Mouse (Mus musculus) cerebellum, adult 2 months (tissue): ENCODE results near the gene Dolpp1. TPM values are rescaled to one million over a fixed set of nuclear protein-coding genes. Genes with fewer than 3 reads are reported as not detected.

Source experiments
- DNase-seq, 2 experiments: peaks; one replicate each; pipeline ENCODE4 v3.0.0; 2021
- H3K27ac ChIP-seq: fragments of 200-500 bp; 2 replicates; pipeline ENCODE4 v1.5.1; 2012; ENCODE audit warnings: low read length, control low read depth, inconsistent platforms; ENCODE audit not compliant: insufficient read depth
- H3K27me3 ChIP-seq: fragments of 200-500 bp; 2 replicates; pipeline ENCODE4 v1.6.1; 2012; ENCODE audit warnings: inconsistent platforms, mild to moderate bottlenecking, low read length, moderate library complexity; ENCODE audit not compliant: control insufficient read depth, insufficient read depth
- H3K4me1 ChIP-seq: fragments of 200-500 bp; 2 replicates; pipeline ENCODE4 v1.6.1; 2011; ENCODE audit warnings: low read length; ENCODE audit not compliant: control insufficient read depth, insufficient read depth
- H3K4me3 ChIP-seq: fragments of 200-500 bp; replicated peaks from 2 replicates; pipeline ENCODE3; 2011; ENCODE audit warnings: mild to moderate bottlenecking, low read depth, low read length, control low read depth; ENCODE audit not compliant: insufficient read depth
- CTCF ChIP-seq: fragments of 200-500 bp; IDR thresholded peaks from 2 replicates; pipeline ENCODE4 v1.5.1; 2011; ENCODE audit warnings: low read depth, mild to moderate bottlenecking, control low read depth, low read length, moderate library complexity, borderline replicate concordance; ENCODE audit not compliant: insufficient read depth
- POLR2A ChIP-seq: fragments of 200-500 bp; IDR thresholded peaks from 2 replicates; pipeline ENCODE4 v1.6.1; 2011; ENCODE audit warnings: low read length, control low read depth, borderline replicate concordance; ENCODE audit not compliant: insufficient read depth
- WGBS: fragments of 180-500 bp; shearing (Covaris S2); methylation state at CpG from one replicate; pipeline ENCODE4 v1.1.7; 2018; 5-methylcytosine and 5-hydroxymethylcytosine counted together
- polyA plus RNA-seq: library from polyadenylated mRNA; depleted of rRNA; stranded (reverse); fragments of >200 nt; gene quantifications from 2 replicates; pipeline ENCODE4 v1.2.3, GENCODE M21; 2012

The Dolpp1 gene
- polyA plus RNA-seq, 1 experiment, result 55.9 TPM

DNA sequence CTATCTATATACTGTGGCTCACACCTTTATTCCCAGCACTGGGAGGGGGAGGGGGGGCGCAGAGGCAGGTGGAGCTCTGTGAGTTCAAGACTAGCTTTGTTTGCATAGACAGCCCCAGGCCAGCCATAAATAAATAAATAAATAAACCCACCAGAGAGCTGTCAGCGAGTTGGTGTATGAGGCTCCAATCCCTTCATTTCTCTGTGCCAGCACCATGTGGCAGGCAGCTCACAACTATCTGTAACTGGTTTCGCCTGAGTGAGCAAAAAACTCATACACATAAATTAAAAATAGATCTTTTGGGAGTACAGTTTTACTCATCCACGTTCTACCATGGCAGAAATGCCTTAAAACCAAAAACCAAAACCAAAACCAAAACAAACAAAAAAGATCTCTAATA, 29.4 kb downstream of the Dolpp1 start:
- WGBS, result 46% methylated on average over 4 of the region's 4 CpGs
- no peak for DNase-seq
- no peak for TF ChIP-seq POLR2A
- no peak for TF ChIP-seq CTCF

DNA sequence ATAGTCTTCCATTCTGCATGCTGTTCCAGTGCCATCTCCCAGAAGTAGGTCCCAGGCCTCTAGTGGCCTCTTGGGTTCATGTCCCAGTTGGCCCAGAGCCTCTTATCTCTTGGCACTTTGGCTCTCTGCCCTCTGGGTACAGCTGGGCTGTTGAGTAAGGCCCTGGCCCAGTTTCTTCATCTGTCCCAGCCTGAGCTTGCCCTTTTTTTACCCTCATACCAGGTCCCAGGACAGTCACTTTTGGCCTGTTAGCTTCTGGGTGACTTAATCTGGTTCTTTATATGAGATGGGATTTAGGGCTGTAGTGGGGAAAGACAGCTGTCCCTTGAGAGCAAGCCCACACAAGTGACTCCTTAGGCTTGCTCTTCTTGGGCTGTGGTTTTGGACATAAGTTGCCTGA, 37.1 kb downstream of the Dolpp1 start:
- H3K4me1 ChIP-seq, result 0 out of 2 replicates have a peak, but pooled peaks cover 3% of the 10 kb centered on the region
- peak in 1 of 2 experiments; percentile 68 for DNase-seq
- no peaks in the 10 kb centered on the region for H3K27me3 ChIP-seq
- TF ChIP-seq POLR2A (no peak), CTCF (no peak)
- no peak overlapping the region for H3K27ac ChIP-seq
- no peak overlapping the region for H3K4me3 ChIP-seq

More for the DNA sequence above, 29.4 kb downstream of the Dolpp1 start:
- no peaks in the 10 kb centered on the region for H3K27me3 ChIP-seq
- H3K4me3 ChIP-seq, result no peak overlapping the region
- H3K27ac ChIP-seq, result no peak overlapping the region
- peaks cover 10% of the 10 kb centered on the region for H3K4me1 ChIP-seq

DNA sequence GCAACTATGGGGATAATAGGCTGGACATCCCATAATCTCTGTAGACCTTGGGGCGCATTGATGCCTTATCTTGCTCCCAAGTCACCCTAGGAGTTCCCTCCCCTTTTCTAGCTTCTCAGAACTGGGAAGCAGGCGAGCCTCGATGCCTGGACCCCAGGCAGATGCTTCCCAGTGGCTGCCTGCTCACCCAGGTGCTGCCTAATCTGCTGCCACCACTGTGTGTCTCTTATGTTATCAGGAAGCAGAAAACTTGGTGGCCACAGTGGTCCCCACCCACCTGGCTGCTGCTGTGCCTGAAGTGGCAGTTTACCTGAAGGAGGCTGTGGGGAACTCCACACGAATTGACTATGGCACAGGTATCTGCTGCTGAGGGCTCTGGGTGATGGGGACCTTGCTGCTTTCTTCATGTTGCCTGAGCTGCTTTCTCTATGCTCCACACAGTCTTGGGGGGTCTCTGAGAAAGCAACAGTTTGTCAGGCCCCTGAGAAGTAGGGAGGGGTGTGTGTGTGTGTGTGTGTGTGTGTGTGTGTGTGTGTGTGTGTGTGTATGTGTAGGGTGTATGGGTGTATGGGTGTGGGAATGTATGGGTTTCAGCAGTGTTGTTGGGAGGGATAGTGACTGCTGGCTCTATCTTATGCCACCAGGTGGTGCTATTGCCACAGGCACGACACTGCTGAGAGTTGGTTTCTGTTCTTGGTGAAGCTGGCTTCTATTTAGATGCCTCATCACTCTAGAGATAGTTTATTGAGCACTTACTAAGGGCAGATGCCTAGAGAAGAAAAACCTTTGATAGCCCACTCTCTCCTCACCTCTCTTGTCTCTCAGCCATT, 43.5 kb downstream of the Dolpp1 start:
- WGBS, result 48% methylated on average over 5 of the region's 5 CpGs
- Histone ChIP-seq H3K4me3 (no peak overlapping the region), H3K27me3 (no peaks in the 10 kb centered on the region), H3K4me1 (peaks cover 6% of the 10 kb centered on the region), H3K27ac (no peak overlapping the region)
- peak; percentile 73 to 77 for DNase-seq
- peak; percentile 99 for TF ChIP-seq CTCF
- TF ChIP-seq POLR2A, result no peak

DNA sequence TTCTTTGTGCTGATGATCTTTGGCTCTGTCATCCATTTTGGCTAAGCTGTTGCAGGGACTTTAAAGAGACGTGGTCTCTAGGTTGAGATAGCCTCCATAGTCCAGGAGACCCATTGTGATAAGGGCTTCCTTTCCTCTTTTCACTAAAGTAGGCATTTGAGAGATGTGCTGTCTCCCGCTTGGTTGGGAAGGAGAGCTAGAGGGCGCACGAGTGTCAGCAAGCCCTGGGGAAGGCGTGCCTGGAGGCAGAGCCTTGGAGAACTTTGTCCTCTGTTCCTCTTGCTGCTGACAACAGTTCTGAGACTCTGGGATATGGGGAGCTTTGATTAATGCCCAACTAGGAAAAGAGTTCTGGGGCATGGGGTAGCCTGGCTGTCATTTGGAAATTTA, 44.1 kb downstream of the Dolpp1 start:
- Histone ChIP-seq H3K27me3 (no peaks in the 10 kb centered on the region), H3K4me3 (no peak overlapping the region), H3K27ac (no peak overlapping the region), H3K4me1 (peaks cover 11% of the 10 kb centered on the region)
- no peak for DNase-seq
- 83% methylated on average over 5 of the region's 5 CpGs for WGBS
- TF ChIP-seq POLR2A (no peak), CTCF (no peak)

- Histone ChIP-seq H3K4me3 (no peak overlapping the region), H3K27ac (no peak overlapping the region), H3K27me3 (no peaks in the 10 kb centered on the region), H3K4me1 (peaks cover 15% of the 10 kb centered on the region)
- DNase-seq, result no peak
- 65% methylated on average over 4 of the region's 4 CpGs for WGBS
- TF ChIP-seq POLR2A, result no peak
- no peak for TF ChIP-seq CTCF
Measured at GRCm38 (mm10) chr2:30436809-30437208, 44.8 kb downstream of the Dolpp1 start.

DNA sequence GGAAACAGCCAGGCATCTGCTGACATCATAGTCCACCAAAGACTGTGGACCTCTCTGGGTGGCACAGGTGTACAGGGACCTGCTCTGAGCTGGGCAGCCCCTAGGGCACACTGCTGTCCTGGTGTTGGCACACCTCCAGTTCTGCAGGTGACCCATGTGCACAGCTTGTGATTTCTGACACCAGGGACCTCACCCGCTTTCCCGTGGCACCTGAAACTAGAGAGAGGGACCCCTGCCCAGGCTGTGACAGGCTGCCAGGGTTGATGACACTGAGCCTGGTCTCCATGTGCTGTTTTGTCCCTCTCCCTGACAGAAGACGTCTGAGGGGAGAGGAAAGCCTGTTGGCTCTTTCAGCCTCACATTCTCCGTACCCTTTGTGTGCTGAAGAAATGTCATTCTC, 45.7 kb downstream of the Dolpp1 start:
- Histone ChIP-seq H3K27ac (no peak overlapping the region), H3K4me3 (no peak overlapping the region), H3K4me1 (peaks cover 24% of the 10 kb centered on the region), H3K27me3 (no peaks in the 10 kb centered on the region)
- WGBS, result 80% methylated on average over 4 of the region's 4 CpGs
- no peak for TF ChIP-seq CTCF
- no peak for TF ChIP-seq POLR2A
- no peak for DNase-seq

GRCm38 (mm10) chr2:30439631-30440030, 47.6 kb downstream of the Dolpp1 start:
- TF ChIP-seq POLR2A (no peak), CTCF (no peak)
- no peaks in the 10 kb centered on the region for H3K27me3 ChIP-seq
- no peak for DNase-seq
- H3K4me1 ChIP-seq, result peaks cover 29% of the 10 kb centered on the region
- no peak overlapping the region for H3K27ac ChIP-seq
- 75% methylated on average over 6 of the region's 6 CpGs for WGBS
- H3K4me3 ChIP-seq, result no peak overlapping the region

- H3K27me3 ChIP-seq, result no peaks in the 10 kb centered on the region
- H3K4me3 ChIP-seq, result no peak overlapping the region
- H3K27ac ChIP-seq, result peak overlapping the region; percentile 29
- DNase-seq, result no peak
- 7% methylated on average over 3 of the region's 3 CpGs for WGBS
- no peak for TF ChIP-seq CTCF
- peaks cover 29% of the 10 kb centered on the region for H3K4me1 ChIP-seq
Measured at GRCm38 (mm10) chr2:30440211-30440700, 48.2 kb downstream of the Dolpp1 start.
